Mouse (Mus musculus): ENCODE data around the gene Cpeb3. TPM values are rescaled to one million over a fixed set of nuclear protein-coding genes. Genes with fewer than 3 reads are reported as not detected.

Gene Cpeb3
- polyA plus RNA-seq, 1 experiment from 2014 or later: 1.9 TPM

- Histone ChIP-seq H3K4me3 (ENCODE audit: low read depth, low read length) (no peak overlapping the region), H3K27ac (replicated peaks; ENCODE audit: low read depth, low read length) (no peak overlapping the region), H3K4me1 (ENCODE audit: control insufficient read depth, insufficient read depth, low read length) (no peaks in the 10 kb centered on the region), H3K9me3 (ENCODE audit: control insufficient read depth, low read length) (no peaks in the 10 kb centered on the region), H3K27me3 (replicated peaks; ENCODE audit: control insufficient read depth, insufficient read depth, low read length) (no peaks in the 10 kb centered on the region), H3K4me2 (ENCODE audit: low read depth, low read length) (no peak overlapping the region), H3K9ac (ENCODE audit: low read depth, low read length) (no peak overlapping the region), H3K36me3 (ENCODE audit: control insufficient read depth, insufficient read depth, low read length) (no peaks in the 10 kb centered on the region)
- no peak for ATAC-seq (ENCODE audit: low read depth)
- no peak for DNase-seq (ENCODE audit: low spot score)
These were observed 83.4 kb downstream of the Cpeb3 start for GRCm38 (mm10) chr19:37124961-37125360.

GRCm38 (mm10) chr19:37119281-37119680, 89.1 kb downstream of the Cpeb3 start:
- peak; percentile 19 for DNase-seq (ENCODE audit: low spot score)
- no peak overlapping the region for H3K4me2 ChIP-seq (ENCODE audit: low read depth, low read length)
- no peak overlapping the region for H3K27ac ChIP-seq (replicated peaks; ENCODE audit: low read depth, low read length)
- ATAC-seq (ENCODE audit: low read depth): no peak
- no peak overlapping the region for H3K9ac ChIP-seq (ENCODE audit: low read depth, low read length)
- H3K9me3 ChIP-seq (ENCODE audit: control insufficient read depth, low read length): no peaks in the 10 kb centered on the region
- H3K36me3 ChIP-seq (ENCODE audit: control insufficient read depth, insufficient read depth, low read length): no peaks in the 10 kb centered on the region
- no peaks in the 10 kb centered on the region for H3K4me1 ChIP-seq (ENCODE audit: control insufficient read depth, insufficient read depth, low read length)
- no peaks in the 10 kb centered on the region for H3K27me3 ChIP-seq (replicated peaks; ENCODE audit: control insufficient read depth, insufficient read depth, low read length)
- 49% methylated on average over 2 of the region's 2 CpGs for whole genome bisulfite sequencing
- H3K4me3 ChIP-seq (ENCODE audit: low read depth, low read length): no peak overlapping the region

- Histone ChIP-seq H3K4me1 (ENCODE audit: control insufficient read depth, insufficient read depth, low read length) (no peaks in the 10 kb centered on the region), H3K4me3 (ENCODE audit: low read depth, low read length) (no peak overlapping the region), H3K36me3 (ENCODE audit: control insufficient read depth, insufficient read depth, low read length) (no peaks in the 10 kb centered on the region), H3K9ac (ENCODE audit: low read depth, low read length) (no peak overlapping the region), H3K27me3 (replicated peaks; ENCODE audit: control insufficient read depth, insufficient read depth, low read length) (no peaks in the 10 kb centered on the region), H3K9me3 (ENCODE audit: control insufficient read depth, low read length) (no peaks in the 10 kb centered on the region), H3K4me2 (ENCODE audit: low read depth, low read length) (no peak overlapping the region), H3K27ac (replicated peaks; ENCODE audit: low read depth, low read length) (no peak overlapping the region)
- 88% methylated on average over 1 of the region's 1 CpGs for WGBS
- no peak for DNase-seq (ENCODE audit: low spot score)
- no peak for ATAC-seq (ENCODE audit: low read depth)
These were observed 92.6 kb downstream of the Cpeb3 start for GRCm38 (mm10) chr19:37115824-37116223.

GRCm38 (mm10) chr19:37115374-37115773, 93.0 kb downstream of the Cpeb3 start:
- Histone ChIP-seq H3K4me3 (ENCODE audit: low read depth, low read length) (no peak overlapping the region), H3K9me3 (ENCODE audit: control insufficient read depth, low read length) (no peaks in the 10 kb centered on the region), H3K4me1 (ENCODE audit: control insufficient read depth, insufficient read depth, low read length) (no peaks in the 10 kb centered on the region), H3K27me3 (replicated peaks; ENCODE audit: control insufficient read depth, insufficient read depth, low read length) (no peaks in the 10 kb centered on the region), H3K4me2 (ENCODE audit: low read depth, low read length) (no peak overlapping the region), H3K36me3 (ENCODE audit: control insufficient read depth, insufficient read depth, low read length) (no peaks in the 10 kb centered on the region), H3K9ac (ENCODE audit: low read depth, low read length) (no peak overlapping the region), H3K27ac (replicated peaks; ENCODE audit: low read depth, low read length) (no peak overlapping the region)
- DNase-seq (ENCODE audit: low spot score) (peak; percentile 5), ATAC-seq (ENCODE audit: low read depth) (no peak)
- WGBS: 78% methylated on average over 8 of the region's 8 CpGs

GRCm38 (mm10) chr19:37111831-37112230, 96.6 kb downstream of the Cpeb3 start:
- H3K4me1 ChIP-seq (ENCODE audit: control insufficient read depth, insufficient read depth, low read length): no peaks in the 10 kb centered on the region
- WGBS: 80% methylated on average over 6 of the region's 6 CpGs
- H3K27ac ChIP-seq (replicated peaks; ENCODE audit: low read depth, low read length): no peak overlapping the region
- H3K9me3 ChIP-seq (ENCODE audit: control insufficient read depth, low read length): no peaks in the 10 kb centered on the region
- DNase-seq (ENCODE audit: low spot score) (peak; percentile 12), ATAC-seq (ENCODE audit: low read depth) (no peak)
- no peaks in the 10 kb centered on the region for H3K36me3 ChIP-seq (ENCODE audit: control insufficient read depth, insufficient read depth, low read length)
- no peaks in the 10 kb centered on the region for H3K27me3 ChIP-seq (replicated peaks; ENCODE audit: control insufficient read depth, insufficient read depth, low read length)
- no peak overlapping the region for H3K9ac ChIP-seq (ENCODE audit: low read depth, low read length)
- no peak overlapping the region for H3K4me3 ChIP-seq (ENCODE audit: low read depth, low read length)
- H3K4me2 ChIP-seq (ENCODE audit: low read depth, low read length): no peak overlapping the region

- ATAC-seq (ENCODE audit: low read depth) (no peak), DNase-seq (ENCODE audit: low spot score) (no peak)
- no peak overlapping the region for H3K4me3 ChIP-seq (ENCODE audit: low read depth, low read length)
- no peaks in the 10 kb centered on the region for H3K27me3 ChIP-seq (replicated peaks; ENCODE audit: control insufficient read depth, insufficient read depth, low read length)
- no peaks in the 10 kb centered on the region for H3K4me1 ChIP-seq (ENCODE audit: control insufficient read depth, insufficient read depth, low read length)
- no peak overlapping the region for H3K4me2 ChIP-seq (ENCODE audit: low read depth, low read length)
- no peak overlapping the region for H3K9ac ChIP-seq (ENCODE audit: low read depth, low read length)
- 55% methylated on average over 1 of the region's 1 CpGs for WGBS
- H3K36me3 ChIP-seq (ENCODE audit: control insufficient read depth, insufficient read depth, low read length): no peaks in the 10 kb centered on the region
- no peak overlapping the region for H3K27ac ChIP-seq (replicated peaks; ENCODE audit: low read depth, low read length)
- H3K9me3 ChIP-seq (ENCODE audit: control insufficient read depth, low read length): no peaks in the 10 kb centered on the region
These were observed 97.9 kb downstream of the Cpeb3 start for GRCm38 (mm10) chr19:37110494-37110893.

- 84% methylated on average over 4 of the region's 4 CpGs for WGBS
- Histone ChIP-seq H3K9ac (ENCODE audit: low read depth, low read length) (no peak overlapping the region), H3K27me3 (replicated peaks; ENCODE audit: control insufficient read depth, insufficient read depth, low read length) (no peaks in the 10 kb centered on the region)
These were observed 98.5 kb downstream of the Cpeb3 start for GRCm38 (mm10) chr19:37109853-37110252.

GRCm38 (mm10) chr19:37100689-37101088, 107.7 kb downstream of the Cpeb3 start:
- DNase-seq (ENCODE audit: low spot score): no peak
- WGBS: 78% methylated on average over 2 of the region's 2 CpGs
- H3K4me1 ChIP-seq (ENCODE audit: control insufficient read depth, insufficient read depth, low read length): peaks cover 5% of the 10 kb centered on the region
- no peak for ATAC-seq (ENCODE audit: low read depth)
- H3K36me3 ChIP-seq (ENCODE audit: control insufficient read depth, insufficient read depth, low read length): no peaks in the 10 kb centered on the region
- no peaks in the 10 kb centered on the region for H3K9me3 ChIP-seq (ENCODE audit: control insufficient read depth, low read length)
- no peaks in the 10 kb centered on the region for H3K27me3 ChIP-seq (replicated peaks; ENCODE audit: control insufficient read depth, insufficient read depth, low read length)
- no peak overlapping the region for H3K27ac ChIP-seq (replicated peaks; ENCODE audit: low read depth, low read length)
- H3K4me2 ChIP-seq (ENCODE audit: low read depth, low read length): no peak overlapping the region
- no peak overlapping the region for H3K4me3 ChIP-seq (ENCODE audit: low read depth, low read length)
- no peak overlapping the region for H3K9ac ChIP-seq (ENCODE audit: low read depth, low read length)

More at GRCm38 (mm10) chr19:37109853-37110252, 98.5 kb downstream of the Cpeb3 start:
- Histone ChIP-seq H3K9me3 (ENCODE audit: control insufficient read depth, low read length) (no peaks in the 10 kb centered on the region), H3K27ac (replicated peaks; ENCODE audit: low read depth, low read length) (no peak overlapping the region), H3K36me3 (ENCODE audit: control insufficient read depth, insufficient read depth, low read length) (no peaks in the 10 kb centered on the region), H3K4me3 (ENCODE audit: low read depth, low read length) (no peak overlapping the region), H3K4me1 (ENCODE audit: control insufficient read depth, insufficient read depth, low read length) (no peaks in the 10 kb centered on the region), H3K4me2 (ENCODE audit: low read depth, low read length) (no peak overlapping the region)
- DNase-seq (ENCODE audit: low spot score) (no peak), ATAC-seq (ENCODE audit: low read depth) (no peak)

GRCm38 (mm10) chr19:37095666-37096330, 112.6 kb downstream of the Cpeb3 start:
- ATAC-seq (ENCODE audit: low read depth) (no peak), DNase-seq (ENCODE audit: low spot score) (no peak)
- H3K9ac ChIP-seq (ENCODE audit: low read depth, low read length): no peak overlapping the region
- WGBS: 72% methylated on average over 4 of the region's 4 CpGs
- H3K9me3 ChIP-seq (ENCODE audit: control insufficient read depth, low read length): no peaks in the 10 kb centered on the region
- no peak overlapping the region for H3K4me3 ChIP-seq (ENCODE audit: low read depth, low read length)
- H3K4me2 ChIP-seq (ENCODE audit: low read depth, low read length): no peak overlapping the region
- no peaks in the 10 kb centered on the region for H3K4me1 ChIP-seq (ENCODE audit: control insufficient read depth, insufficient read depth, low read length)
- H3K27me3 ChIP-seq (replicated peaks; ENCODE audit: control insufficient read depth, insufficient read depth, low read length): no peaks in the 10 kb centered on the region
- no peaks in the 10 kb centered on the region for H3K36me3 ChIP-seq (ENCODE audit: control insufficient read depth, insufficient read depth, low read length)
- H3K27ac ChIP-seq (replicated peaks; ENCODE audit: low read depth, low read length): no peak overlapping the region
